Mouse (Mus musculus): Measurements from ENCODE around the gene Opn1sw. TPM values are rescaled to one million over a fixed set of nuclear protein-coding genes. Genes with fewer than 3 reads are reported as not detected.
A peak's percentile ranks its signal among the peaks of the same experiment; 100 is the strongest.

Opn1sw gene
- polyA plus RNA-seq, 1 experiment from 2014 or later = 0.31 TPM

DNA sequence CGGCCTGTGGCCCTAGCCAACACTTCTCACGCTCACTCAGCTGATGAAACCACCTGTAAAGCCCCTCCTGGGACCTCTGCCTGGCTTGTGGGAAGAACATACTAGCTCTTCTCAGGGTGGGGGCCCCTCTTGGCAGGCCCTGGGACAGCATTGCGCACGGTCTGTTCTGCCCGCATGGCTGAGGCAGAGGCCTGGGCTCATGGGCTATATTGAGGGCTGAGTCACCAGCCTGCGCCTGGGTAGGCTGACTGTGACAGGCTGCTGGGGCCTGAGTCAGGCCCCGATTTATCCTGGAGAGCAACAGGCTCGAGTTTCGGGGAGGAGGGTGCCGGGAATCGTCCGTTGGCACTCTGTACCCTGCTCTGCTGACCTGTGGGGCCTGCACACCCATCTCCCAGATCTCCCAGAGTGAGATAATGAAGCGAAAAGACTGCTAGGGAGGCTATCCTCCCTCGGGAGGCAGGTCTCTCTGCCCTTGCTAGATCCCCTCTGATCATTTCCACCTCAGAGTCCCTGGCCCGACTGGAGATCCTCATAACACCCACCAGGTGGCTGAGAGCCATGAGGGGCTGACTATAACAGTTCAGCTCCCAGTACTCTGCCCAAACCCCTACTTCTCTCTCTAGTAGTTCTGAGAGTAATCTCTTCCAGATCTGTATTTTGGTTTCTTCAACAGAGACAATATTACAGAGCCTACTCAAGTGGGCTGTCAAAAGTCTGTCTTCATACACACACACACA, 42.6 kb upstream of the Opn1sw start:
- H3K9ac ChIP-seq (replicated peaks) = no peak overlapping the region
- 37% methylated on average over 15 of the region's 15 CpGs for WGBS

DNA sequence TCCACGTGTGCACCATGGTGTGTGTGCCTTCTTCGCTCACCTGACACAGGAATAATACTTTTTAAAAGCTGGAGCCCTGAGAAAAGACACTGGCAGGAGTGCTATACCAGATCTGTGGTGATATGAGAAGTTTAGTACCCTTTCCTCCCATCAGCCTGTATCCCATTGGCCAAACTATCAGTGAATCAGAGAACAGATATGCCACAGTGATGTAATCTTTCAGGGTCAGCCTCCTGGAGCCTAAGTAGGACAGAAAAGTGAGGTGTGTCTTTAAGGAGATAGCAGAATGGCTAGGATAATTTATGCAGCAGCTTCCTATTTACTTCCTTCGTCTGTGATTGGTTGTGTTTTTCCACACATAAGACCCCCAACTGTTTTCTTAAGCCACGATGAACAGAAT, 39.9 kb upstream of the Opn1sw start:
- H3K4me3 ChIP-seq (replicated peaks) = no peak overlapping the region
- no peak for ATAC-seq (ENCODE audit: insufficient number of reproducible peaks, insufficient read depth, low FRiP score, low TSS enrichment, low read depth)
- WGBS = 66% methylated on average over 4 of the region's 4 CpGs

More for the DNA sequence above, 42.6 kb upstream of the Opn1sw start:
- Histone ChIP-seq H3K36me3 (peaks cover 5% of the 10 kb centered on the region; the same call in 1 of the 2 replicates), H3K4me1 (replicated peaks) (peaks cover 49% of the 10 kb centered on the region), H3K4me3 (replicated peaks) (no peak overlapping the region), H3K9me3 (no peaks in the 10 kb centered on the region), H3K27ac (0 out of 2 replicates have a peak overlapping the region, but pooled peaks have one; percentile 13), H3K4me2 (no peak overlapping the region), H3K27me3 (peaks cover 46% of the 10 kb centered on the region)
- no peak for ATAC-seq (ENCODE audit: insufficient number of reproducible peaks, insufficient read depth, low FRiP score, low TSS enrichment, low read depth)

DNA sequence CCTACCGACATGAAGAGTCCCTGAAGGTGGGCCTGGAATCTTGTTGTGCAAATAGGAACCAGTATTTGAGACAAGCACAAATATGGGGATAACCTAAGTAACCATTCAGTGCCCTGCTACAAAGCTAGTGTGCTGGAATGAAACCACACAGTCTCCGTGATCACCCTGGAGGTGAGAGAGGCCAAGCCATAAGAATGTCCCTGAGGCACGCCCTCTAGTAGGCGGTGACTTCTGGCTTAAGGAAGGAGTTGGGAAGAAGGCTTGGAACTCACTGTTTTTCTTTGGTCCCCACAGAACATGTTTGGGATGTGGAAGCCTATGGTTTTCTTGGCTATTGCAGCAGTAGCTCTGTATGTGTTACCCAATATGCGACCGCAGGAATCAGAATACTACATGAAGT, 38.1 kb upstream of the Opn1sw start:
- Histone ChIP-seq H3K4me2 (no peak overlapping the region), H3K4me3 (replicated peaks) (no peak overlapping the region), H3K36me3 (peaks cover 6% of the 10 kb centered on the region; the same call in 1 of the 2 replicates), H3K27me3 (0 out of 2 replicates have a peak, but pooled peaks cover 4% of the 10 kb centered on the region), H3K9me3 (no peaks in the 10 kb centered on the region), H3K4me1 (replicated peaks) (peaks cover 7% of the 10 kb centered on the region; the same call in 1 of the 2 replicates), H3K27ac (no peak overlapping the region), H3K9ac (replicated peaks) (no peak overlapping the region)
- no peak for ATAC-seq (ENCODE audit: insufficient number of reproducible peaks, insufficient read depth, low FRiP score, low TSS enrichment, low read depth)
- 69% methylated on average over 6 of the region's 6 CpGs for WGBS

More for the DNA sequence above, 39.9 kb upstream of the Opn1sw start:
- peaks cover 6% of the 10 kb centered on the region; the same call in 1 of the 2 replicates for H3K36me3 ChIP-seq
- peaks cover 22% of the 10 kb centered on the region for H3K27me3 ChIP-seq
- H3K4me2 ChIP-seq = no peak overlapping the region
- no peak overlapping the region for H3K27ac ChIP-seq
- no peak overlapping the region for H3K9ac ChIP-seq (replicated peaks)
- H3K4me1 ChIP-seq (replicated peaks) = peaks cover 22% of the 10 kb centered on the region
- no peaks in the 10 kb centered on the region for H3K9me3 ChIP-seq

DNA sequence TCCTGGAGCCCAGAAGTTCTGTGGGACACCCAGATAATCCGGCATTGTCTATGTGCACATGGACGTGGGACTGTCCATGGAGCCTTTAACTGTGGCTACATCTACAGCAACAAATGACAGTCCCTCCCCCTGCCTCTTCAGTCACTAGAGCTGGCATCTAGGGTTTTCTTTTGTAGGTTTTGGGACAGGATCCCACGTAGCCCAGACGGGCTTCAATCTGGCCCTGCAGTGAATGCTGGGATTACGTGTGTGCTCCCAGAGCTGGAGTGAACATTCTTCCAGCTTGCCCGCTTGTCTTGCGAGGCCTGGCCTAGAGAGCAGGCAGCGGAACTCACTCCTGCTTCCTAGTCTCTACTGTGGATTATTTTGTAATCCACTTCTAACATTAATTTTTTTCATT, 36.9 kb upstream of the Opn1sw start:
- peaks cover 10% of the 10 kb centered on the region; the same call in 1 of the 2 replicates for H3K36me3 ChIP-seq
- H3K4me1 ChIP-seq (replicated peaks) = no peaks in the 10 kb centered on the region
- no peak overlapping the region for H3K27ac ChIP-seq
- 92% methylated on average over 8 of the region's 8 CpGs for WGBS
- no peak for ATAC-seq (ENCODE audit: insufficient number of reproducible peaks, insufficient read depth, low FRiP score, low TSS enrichment, low read depth)
- no peak overlapping the region for H3K4me3 ChIP-seq (replicated peaks)
- no peak overlapping the region for H3K9ac ChIP-seq (replicated peaks)
- no peak overlapping the region for H3K4me2 ChIP-seq
- no peaks in the 10 kb centered on the region for H3K27me3 ChIP-seq
- H3K9me3 ChIP-seq = no peaks in the 10 kb centered on the region

DNA sequence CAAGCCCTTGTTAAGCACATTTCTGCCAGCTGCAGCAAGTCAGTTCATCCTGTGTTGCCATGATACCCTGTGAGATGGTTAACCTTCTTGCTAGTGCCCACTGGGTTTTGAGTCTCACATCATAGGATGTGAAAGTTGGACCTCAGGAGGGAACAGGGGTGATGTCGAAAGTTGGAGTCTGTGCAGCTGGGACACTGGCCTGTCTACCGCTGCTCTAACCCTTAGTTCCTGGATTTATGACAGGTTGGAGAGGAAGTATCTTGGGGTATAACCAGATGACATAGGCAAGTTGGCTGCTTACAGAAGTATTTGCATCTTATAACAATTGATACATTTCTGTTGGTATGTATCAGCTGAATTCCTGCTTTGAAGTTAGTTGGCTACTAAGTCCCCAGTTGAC, 32.3 kb upstream of the Opn1sw start:
- peaks cover 35% of the 10 kb centered on the region for H3K36me3 ChIP-seq
- no peaks in the 10 kb centered on the region for H3K27me3 ChIP-seq
- H3K27ac ChIP-seq = no peak overlapping the region
- no peaks in the 10 kb centered on the region for H3K4me1 ChIP-seq (replicated peaks)
- H3K4me2 ChIP-seq = no peak overlapping the region
- no peak for ATAC-seq (ENCODE audit: insufficient number of reproducible peaks, insufficient read depth, low FRiP score, low TSS enrichment, low read depth)
- H3K9me3 ChIP-seq = no peaks in the 10 kb centered on the region
- H3K9ac ChIP-seq (replicated peaks) = no peak overlapping the region
- no peak overlapping the region for H3K4me3 ChIP-seq (replicated peaks)
- 91% methylated on average over 2 of the region's 2 CpGs for WGBS

DNA sequence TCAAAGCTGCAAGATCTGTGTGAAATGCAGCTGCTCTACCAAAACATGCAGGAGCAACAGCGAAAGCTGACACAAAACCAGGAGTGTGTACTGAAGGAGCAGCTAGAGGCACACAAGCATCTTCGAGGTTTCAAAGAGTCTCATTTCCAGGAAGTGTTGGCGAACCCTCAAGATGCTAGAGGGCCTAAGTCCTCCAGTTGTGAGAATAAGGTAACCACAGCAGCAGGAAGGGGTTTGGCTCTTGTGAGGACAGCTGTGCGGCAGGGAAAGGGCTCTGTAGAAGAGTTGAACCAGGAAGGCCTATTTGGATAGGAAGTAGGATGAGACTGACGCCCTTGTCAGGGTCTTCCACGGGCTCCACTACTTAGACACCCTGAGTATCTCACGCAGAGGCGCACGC, 27.2 kb upstream of the Opn1sw start:
- ATAC-seq (ENCODE audit: insufficient number of reproducible peaks, insufficient read depth, low FRiP score, low TSS enrichment, low read depth) = no peak
- Histone ChIP-seq H3K9ac (replicated peaks) (no peak overlapping the region), H3K36me3 (peaks cover 79% of the 10 kb centered on the region), H3K4me3 (replicated peaks) (no peak overlapping the region), H3K4me1 (replicated peaks) (no peaks in the 10 kb centered on the region), H3K27me3 (no peaks in the 10 kb centered on the region), H3K4me2 (no peak overlapping the region), H3K9me3 (no peaks in the 10 kb centered on the region), H3K27ac (no peak overlapping the region)
- 84% methylated on average over 9 of the region's 9 CpGs for WGBS

DNA sequence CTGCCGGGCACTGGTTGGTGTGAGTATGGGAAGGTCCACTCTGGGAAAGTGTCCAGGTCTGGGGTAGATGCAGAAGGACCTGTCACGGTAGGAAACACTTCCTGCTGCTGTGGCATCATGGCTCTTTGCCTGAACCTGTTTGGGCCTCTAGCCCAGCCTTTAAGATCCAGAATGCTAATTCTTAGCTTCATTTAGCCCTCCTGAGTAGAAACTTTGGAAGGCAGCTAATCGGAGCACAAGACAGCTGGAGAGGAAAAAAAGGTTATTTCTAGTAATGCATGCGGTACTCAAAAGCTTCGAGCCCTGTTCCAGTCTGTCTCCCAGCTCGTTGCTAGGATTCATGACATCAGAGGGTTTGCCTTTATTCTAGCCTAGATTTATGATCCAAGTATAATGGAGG, 18.1 kb upstream of the Opn1sw start:
- Histone ChIP-seq H3K4me3 (replicated peaks) (no peak overlapping the region), H3K4me2 (no peak overlapping the region), H3K4me1 (replicated peaks) (peaks cover 7% of the 10 kb centered on the region; the same call in 1 of the 2 replicates), H3K36me3 (peaks cover 53% of the 10 kb centered on the region), H3K9me3 (no peaks in the 10 kb centered on the region), H3K27ac (no peak overlapping the region), H3K9ac (replicated peaks) (no peak overlapping the region), H3K27me3 (peaks cover 6% of the 10 kb centered on the region; the same call in 1 of the 2 replicates)
- WGBS = 82% methylated on average over 6 of the region's 6 CpGs
- ATAC-seq (ENCODE audit: insufficient number of reproducible peaks, insufficient read depth, low FRiP score, low TSS enrichment, low read depth) = no peak

DNA sequence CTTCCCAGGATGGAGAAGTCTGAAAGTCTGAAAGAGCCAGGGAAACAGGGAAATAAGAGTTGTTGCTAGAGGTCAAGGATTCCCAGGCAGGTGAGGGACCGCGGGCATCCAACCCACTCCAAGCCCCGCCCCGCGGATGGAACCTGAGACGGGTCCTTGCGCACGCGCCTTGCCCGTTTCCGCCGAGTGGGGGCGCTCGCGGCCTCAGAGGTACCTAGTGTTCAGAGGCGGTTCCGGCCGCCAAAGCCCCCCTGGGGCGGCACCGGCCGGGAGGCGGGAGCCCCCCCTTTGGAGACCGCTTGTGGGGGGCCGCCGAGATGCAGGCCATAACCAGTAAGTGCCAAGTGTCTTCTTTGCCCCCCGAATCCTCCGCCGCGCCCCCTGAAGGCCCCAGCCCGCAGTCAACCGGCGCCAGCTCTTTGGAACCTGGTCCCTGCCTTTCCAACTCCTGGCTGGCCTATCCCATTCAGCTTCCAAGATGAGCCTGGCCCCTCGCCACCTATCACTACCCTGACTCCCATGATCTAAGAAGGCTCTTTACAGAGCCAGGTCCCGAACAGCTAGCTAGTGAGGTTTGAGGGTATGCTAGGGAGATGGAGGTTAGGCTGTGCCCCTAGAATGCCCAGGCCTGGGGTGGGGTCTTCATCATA, 14.6 kb upstream of the Opn1sw start:
- no peak overlapping the region for H3K9ac ChIP-seq (replicated peaks)
- H3K27ac ChIP-seq = no peak overlapping the region
- WGBS = 5% methylated on average over 34 of the region's 34 CpGs
- peaks cover 38% of the 10 kb centered on the region for H3K36me3 ChIP-seq
- peaks cover 9% of the 10 kb centered on the region for H3K4me1 ChIP-seq (replicated peaks)
- peaks cover 6% of the 10 kb centered on the region; the same call in 1 of the 2 replicates for H3K27me3 ChIP-seq
- no peak for ATAC-seq (ENCODE audit: insufficient number of reproducible peaks, insufficient read depth, low FRiP score, low TSS enrichment, low read depth)
- H3K9me3 ChIP-seq = no peaks in the 10 kb centered on the region
- H3K4me3 ChIP-seq (replicated peaks) = peak overlapping the region; percentile 21
- H3K4me2 ChIP-seq = peak overlapping the region; percentile 48

DNA sequence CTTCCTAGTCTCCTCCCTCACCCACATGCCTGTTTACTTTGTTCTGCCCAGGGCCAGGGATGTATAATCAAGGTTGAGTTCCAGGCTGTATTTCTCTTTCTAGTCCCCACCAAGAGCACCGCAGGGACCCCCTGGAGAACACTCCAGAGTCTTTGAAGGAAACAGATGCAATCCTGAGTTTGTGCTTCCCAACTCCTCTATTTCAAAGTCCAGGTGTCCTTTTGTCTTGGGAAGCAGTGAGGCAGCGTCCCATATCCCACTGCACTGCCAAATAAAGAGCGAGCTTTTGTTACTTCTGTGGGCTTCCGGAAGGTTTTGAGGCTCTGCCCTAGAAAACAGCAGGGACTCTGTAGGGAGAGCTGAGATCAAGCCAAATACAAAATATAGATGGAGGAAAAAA, 11.6 kb upstream of the Opn1sw start:
- Histone ChIP-seq H3K4me1 (replicated peaks) (peaks cover 27% of the 10 kb centered on the region), H3K4me2 (no peak overlapping the region), H3K27me3 (peaks cover 13% of the 10 kb centered on the region), H3K36me3 (peaks cover 21% of the 10 kb centered on the region), H3K9me3 (no peaks in the 10 kb centered on the region), H3K4me3 (replicated peaks) (no peak overlapping the region), H3K27ac (no peak overlapping the region), H3K9ac (replicated peaks) (no peak overlapping the region)
- ATAC-seq (ENCODE audit: insufficient number of reproducible peaks, insufficient read depth, low FRiP score, low TSS enrichment, low read depth) = no peak
- 89% methylated on average over 4 of the region's 4 CpGs for WGBS

DNA sequence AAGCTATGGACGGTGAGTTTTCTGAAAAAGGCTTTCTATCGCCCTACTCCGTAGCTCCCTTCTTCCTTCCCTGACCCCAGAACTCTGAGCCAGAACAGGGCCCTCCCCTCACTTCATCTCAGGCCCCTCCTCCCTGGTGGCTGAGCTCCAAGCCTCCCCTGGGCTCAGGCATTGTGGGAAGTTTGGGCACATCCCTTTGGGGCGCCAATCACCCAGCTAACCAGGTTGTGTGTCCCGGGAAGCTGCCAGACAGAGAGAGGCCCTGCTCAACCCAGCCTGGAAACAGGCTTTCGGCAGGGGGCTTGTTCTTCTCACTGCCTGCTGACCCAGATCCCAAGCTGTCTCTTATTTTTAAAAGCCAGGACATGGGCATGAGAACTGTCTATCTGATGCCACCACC, 9.3 kb upstream of the Opn1sw start:
- 11% methylated on average over 6 of the region's 6 CpGs for WGBS
- Histone ChIP-seq H3K27me3 (peaks cover 16% of the 10 kb centered on the region), H3K9me3 (no peaks in the 10 kb centered on the region), H3K4me3 (replicated peaks) (peak overlapping the region; percentile 75), H3K27ac (peak overlapping the region; percentile 74), H3K36me3 (peaks cover 21% of the 10 kb centered on the region), H3K4me1 (replicated peaks) (peaks cover 21% of the 10 kb centered on the region), H3K4me2 (peak overlapping the region; percentile 88), H3K9ac (replicated peaks) (peak overlapping the region; percentile 77)
- no peak for ATAC-seq (ENCODE audit: insufficient number of reproducible peaks, insufficient read depth, low FRiP score, low TSS enrichment, low read depth)

DNA sequence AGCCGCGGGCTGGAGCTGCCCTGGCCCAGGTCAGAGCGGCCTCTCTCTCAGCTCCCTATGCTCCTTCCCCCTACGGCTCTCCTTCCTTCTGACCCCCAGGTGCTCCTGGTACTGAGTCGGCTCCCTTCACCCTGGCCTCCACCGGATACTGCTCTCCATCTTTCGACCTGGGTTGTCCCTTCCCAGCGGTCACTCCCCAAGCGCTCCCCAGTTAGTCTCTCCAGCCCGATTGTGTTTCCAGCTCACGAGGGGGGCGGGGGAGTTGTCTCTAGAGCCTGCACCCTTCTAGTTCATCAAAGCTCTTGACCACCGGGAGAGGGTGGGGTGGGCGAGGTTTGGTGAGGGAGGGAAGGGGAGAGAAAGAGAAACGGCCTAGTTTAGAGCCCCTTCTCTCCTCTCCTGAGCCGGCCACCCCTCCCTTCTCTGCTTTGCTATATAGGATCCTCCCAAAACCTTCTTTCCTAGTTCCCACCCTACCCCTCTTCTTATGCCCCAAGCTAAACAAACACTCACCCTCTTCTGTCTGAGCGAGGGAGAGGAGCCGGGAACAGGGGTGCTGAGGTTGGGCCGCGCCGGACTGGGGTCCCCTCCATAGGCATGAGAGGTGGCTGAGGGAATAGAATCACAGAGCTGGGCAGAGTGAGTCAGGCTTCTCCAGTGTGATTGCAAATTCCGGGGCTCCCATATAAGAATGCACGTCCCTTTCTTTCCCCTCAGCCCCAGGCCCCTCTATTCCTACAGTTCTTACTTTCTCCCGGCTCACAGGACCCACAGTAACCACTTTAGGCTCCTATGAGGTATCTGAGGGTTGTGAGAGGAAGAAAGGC, 8.7 kb upstream of the Opn1sw start:
- peak; percentile 83 for ATAC-seq (ENCODE audit: insufficient number of reproducible peaks, insufficient read depth, low FRiP score, low TSS enrichment, low read depth)

More for the DNA sequence above, 8.7 kb upstream of the Opn1sw start:
- Histone ChIP-seq H3K9ac (replicated peaks) (peak overlapping the region; percentile 77), H3K4me3 (replicated peaks) (peak overlapping the region; percentile 75), H3K27me3 (peaks cover 16% of the 10 kb centered on the region), H3K4me2 (peak overlapping the region; percentile 88), H3K27ac (peak overlapping the region; percentile 74), H3K4me1 (replicated peaks) (peaks cover 20% of the 10 kb centered on the region), H3K36me3 (peaks cover 21% of the 10 kb centered on the region), H3K9me3 (no peaks in the 10 kb centered on the region)
- WGBS = 2% methylated on average over 20 of the region's 24 CpGs

Measured in limb, embryonic 12.5 days (tissue).